29 mouse cellular contexts compared by ENCODE assay signal in genomic region chr14:91852258-91852657, GRCm38 (mm10).
"Had no signal": no experiment of that assay in that cellular context is flagged by ENCODE, and none has a peak within 500 bp of the region (broad histone marks: within the 10 kb centered on the region; RNA-seq: fewer than 3 reads in every experiment).

No protein-coding gene starts in this region.

- H3K27me3 ChIP-seq: limb, embryonic 15.5 days; liver, embryonic 12.5 days; liver, embryonic 13.5 days; liver, embryonic 15.5 days; lung, embryonic 15.5 days; megakaryocyte, embryonic 14.5 days; midbrain, embryonic 12.5 days; midbrain, embryonic 13.5 days; midbrain, embryonic 15.5 days; neural tube, embryonic 12.5 days had no signal

- H3K4me3 ChIP-seq: left cerebral cortex, adult 2 months; limb, embryonic 15.5 days; liver, embryonic 12.5 days; liver, embryonic 13.5 days; liver, embryonic 15.5 days; lung, embryonic 15.5 days; megakaryocyte, embryonic 14.5 days; midbrain, embryonic 10.5 days; midbrain, embryonic 12.5 days; midbrain, embryonic 13.5 days; midbrain, embryonic 15.5 days; myocyte; neural tube, embryonic 12.5 days had no signal

- H3K4me1 ChIP-seq: limb, embryonic 15.5 days; liver, embryonic 12.5 days; liver, embryonic 13.5 days; liver, embryonic 15.5 days; lung, embryonic 15.5 days; megakaryocyte, embryonic 14.5 days; midbrain, embryonic 10.5 days; midbrain, embryonic 12.5 days; midbrain, embryonic 13.5 days; midbrain, embryonic 15.5 days; neural tube, embryonic 12.5 days had no signal

- H3K4me2 ChIP-seq: limb, embryonic 15.5 days; liver, embryonic 11.5 days; liver, embryonic 12.5 days; liver, embryonic 13.5 days; liver, embryonic 15.5 days; lung, embryonic 14.5 days; lung, embryonic 15.5 days; midbrain, embryonic 11.5 days; midbrain, embryonic 12.5 days; midbrain, embryonic 13.5 days; midbrain, embryonic 15.5 days; neural tube, embryonic 12.5 days had no signal

- H3K9ac ChIP-seq: limb, embryonic 15.5 days; liver, embryonic 12.5 days; liver, embryonic 13.5 days; liver, embryonic 14.5 days; liver, embryonic 15.5 days; liver, postnatal 0 days; lung, embryonic 14.5 days; lung, embryonic 15.5 days; midbrain, embryonic 12.5 days; midbrain, embryonic 13.5 days; midbrain, embryonic 15.5 days; neural tube, embryonic 12.5 days had no signal

- H3K9me3 ChIP-seq: limb, embryonic 15.5 days; liver, embryonic 13.5 days; liver, embryonic 15.5 days; lung, embryonic 15.5 days; megakaryocyte, embryonic 14.5 days; midbrain, embryonic 10.5 days; midbrain, embryonic 12.5 days; midbrain, embryonic 13.5 days; midbrain, embryonic 15.5 days; neural tube, embryonic 12.5 days had no signal

- H3K27ac ChIP-seq: left cerebral cortex, adult 2 months; limb, embryonic 15.5 days; liver, embryonic 12.5 days; liver, embryonic 13.5 days; liver, embryonic 14.5 days; liver, embryonic 15.5 days; lung, embryonic 15.5 days; macrophage; midbrain, embryonic 10.5 days; midbrain, embryonic 12.5 days; midbrain, embryonic 13.5 days; midbrain, embryonic 15.5 days; neural tube, embryonic 12.5 days had no signal

- DNase-seq: left cerebral cortex, postnatal 4 days; liver; liver, embryonic 13.5 days; liver, postnatal 0 days; lung, adult 18-20 months; lung, embryonic 14.5 days; lung, postnatal 10 days; lung, postnatal 14 days; lung, postnatal 36 days; lung, postnatal 4 days; midbrain, embryonic 14.5 days had no signal

- H3K36me3 ChIP-seq: limb, embryonic 15.5 days; liver, embryonic 12.5 days; liver, embryonic 13.5 days; liver, embryonic 15.5 days; lung, embryonic 15.5 days; midbrain, embryonic 10.5 days; midbrain, embryonic 12.5 days; midbrain, embryonic 13.5 days; midbrain, embryonic 15.5 days; neural tube, embryonic 12.5 days had no signal

- ATAC-seq: liver, embryonic 12.5 days; liver, postnatal 0 days; lung, postnatal 0 days; midbrain, embryonic 13.5 days; midbrain, embryonic 15.5 days; midbrain, embryonic 16.5 days had no signal
